Mouse (Mus musculus): ENCODE data around the gene 1600012H06Rik. TPM values are rescaled to one million over a fixed set of nuclear protein-coding genes. Genes with fewer than 3 reads are reported as not detected.
"Not testable (repeated sequence)": the region's sequence is repeated elsewhere in the genome, so short reads cannot be mapped to it uniquely, and the experiment has no call there.

Gene 1600012H06Rik
- total RNA-seq, 2 experiments from 2014 or later, result 16.0 to 18.1 TPM

DNA sequence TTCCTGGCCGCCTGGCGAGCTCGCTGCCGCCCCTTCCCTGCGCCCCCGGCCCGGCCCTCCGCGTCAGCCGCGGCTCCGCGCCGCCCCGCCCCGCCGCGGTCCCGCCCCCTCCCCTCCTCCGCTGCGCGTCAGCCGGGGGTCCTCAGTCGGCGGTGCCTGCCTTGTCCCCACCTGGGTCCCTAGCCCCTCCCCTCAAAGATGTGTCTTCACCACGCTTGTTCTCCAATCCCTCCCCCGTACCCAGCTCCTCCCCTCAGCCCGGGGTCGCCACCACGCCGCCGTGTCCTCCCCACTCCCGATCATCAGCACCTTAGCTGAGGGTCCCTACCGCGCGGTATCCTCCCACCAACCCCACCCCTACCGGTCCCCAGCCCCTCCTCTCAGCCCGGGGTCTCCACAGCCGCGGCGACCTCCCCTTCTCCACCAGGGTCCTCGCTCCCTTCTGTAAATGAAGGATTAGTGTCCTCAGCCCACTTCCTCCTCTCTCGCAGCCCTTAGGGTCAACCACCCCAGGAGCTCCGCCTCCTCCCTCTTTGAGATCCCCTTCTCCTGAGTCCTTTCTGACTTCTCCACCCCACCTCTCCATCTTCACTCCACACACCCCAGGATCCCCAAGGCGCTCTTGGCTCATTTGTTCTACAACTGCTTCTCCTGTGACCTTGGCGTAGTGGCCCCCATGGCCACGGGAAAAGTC, 50.3 kb downstream of the 1600012H06Rik start:
- intact Hi-C loops (cut with DNase I); DNase-seq (ENCODE audit: low spot score in 2 of 2): not testable (repeated sequence)

DNA sequence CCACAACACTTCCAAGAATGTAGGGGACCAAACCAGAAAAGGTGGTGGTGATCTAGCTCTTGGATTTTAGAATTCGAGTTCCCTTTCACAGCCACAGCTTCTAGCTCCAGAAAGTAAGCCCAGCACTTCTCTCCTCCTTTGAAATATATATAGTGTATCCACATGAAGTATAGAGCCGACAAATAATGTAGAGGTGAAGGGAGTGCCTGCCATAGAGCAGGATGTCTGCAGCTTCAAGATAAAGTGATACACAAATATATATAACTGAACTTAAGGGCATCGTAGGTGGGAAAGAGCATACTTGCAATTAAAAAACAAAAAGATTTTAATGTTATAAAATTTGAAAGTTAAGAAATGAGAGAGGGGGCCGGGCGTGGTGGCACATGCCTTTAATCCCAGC, 51.2 kb downstream of the 1600012H06Rik start:
- intact Hi-C loops (cut with DNase I); DNase-seq (ENCODE audit: low spot score in 2 of 2): not testable (repeated sequence)

DNA sequence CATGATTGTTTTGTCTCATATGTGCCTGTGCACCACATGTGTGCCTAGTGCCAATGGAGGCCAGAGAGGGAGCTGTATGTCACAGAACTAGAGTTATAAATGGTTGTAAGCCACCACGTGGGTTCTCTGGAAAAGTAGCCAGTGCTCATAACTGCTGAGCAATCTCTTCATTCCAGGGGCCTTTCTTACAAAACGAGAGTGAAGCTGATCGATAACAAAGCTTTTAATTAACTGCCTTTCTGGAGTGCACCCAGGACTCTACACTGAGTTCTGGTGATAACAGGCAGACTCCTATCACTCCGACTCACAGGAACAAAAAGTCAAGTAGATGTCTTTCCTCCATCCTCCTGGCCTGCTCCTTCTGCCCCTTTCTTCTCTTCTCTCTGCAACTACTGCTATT, 57.1 kb downstream of the 1600012H06Rik start:
- intact Hi-C loops (cut with DNase I), result not testable (repeated sequence)

DNA sequence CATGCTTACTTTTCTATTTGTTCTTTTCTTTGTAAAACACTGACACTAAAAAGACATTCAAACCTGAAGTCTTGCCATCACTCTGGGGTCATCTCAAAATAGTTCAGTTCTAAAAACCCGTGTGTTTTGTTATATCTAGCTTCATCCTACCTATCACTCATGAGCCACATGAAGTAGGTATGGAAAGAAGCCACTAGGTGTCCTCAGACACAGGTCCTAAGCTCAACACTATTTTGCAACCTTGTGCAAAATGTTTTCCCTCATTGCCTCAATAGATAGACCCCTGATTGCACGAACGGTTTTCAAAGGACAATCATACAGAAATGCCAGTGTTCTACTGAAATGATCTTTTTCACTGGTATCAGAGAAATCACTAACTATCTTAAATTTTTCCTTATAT, 66.1 kb downstream of the 1600012H06Rik start:
- DNase-seq (ENCODE audit: low spot score in 2 of 2); intact Hi-C loops (cut with DNase I): not testable (repeated sequence)

More for the DNA sequence above, 57.1 kb downstream of the 1600012H06Rik start:
- DNase-seq (ENCODE audit: low spot score in 2 of 2), result not testable (repeated sequence)

Other genes with a start within 250 kb of the 1600012H06Rik start
- 1 to 10 TPM; 4.6 to 4.8 TPM for gene Thbs2, start 248.9 kb upstream of the 1600012H06Rik start, total RNA-seq (2021)
- gene Wdr27, start within 50 bp of the 1600012H06Rik start, total RNA-seq (2021), result 1 to 10 TPM; 3.4 to 4.4 TPM
- 10 to 100 TPM; 54.3 to 67.8 TPM for gene Phf10, start 18.1 kb downstream of the 1600012H06Rik start, total RNA-seq (2021)
- 1 to 10 TPM; 3.9 to 6.3 TPM for gene 9030025P20Rik, start 35.3 kb downstream of the 1600012H06Rik start, total RNA-seq (2021)
- gene Gm3417, start 35.6 kb downstream of the 1600012H06Rik start, total RNA-seq (2021), result not detected
- 1 to 10 TPM; 3.4 to 6.3 TPM for gene Gm3435, start 67.0 kb downstream of the 1600012H06Rik start, total RNA-seq (2021)
- gene Ermard, start 98.0 kb downstream of the 1600012H06Rik start, total RNA-seq (2021), result 10 to 100 TPM; 30.1 to 60.5 TPM
- 1 to 10 TPM in 1 of 2 experiments, under 1 TPM in 1; 0.54 to 1.9 TPM for gene Tcte3, start 98.3 kb downstream of the 1600012H06Rik start, total RNA-seq (2021)
- 10 to 100 TPM in 1 of 2 experiments, 1 to 10 TPM in 1; 4.7 to 10.7 TPM for gene Gm3448, start 98.4 kb downstream of the 1600012H06Rik start, total RNA-seq (2021)